Mouse (Mus musculus) kidney, embryonic 15.5 days (tissue): ENCODE measurements at regions not wholly inside any gene's neighbourhood (a gene's known extent, or its start where the extent isn't known, plus 50 kb on each side); places are given as distances from the start of the nearest gene placed in this dataset. TPM values are rescaled to one million over a fixed set of nuclear protein-coding genes. Genes with fewer than 3 reads are reported as not detected.

Experiments
- ATAC-seq: fragments of 200-750 bp; cut with Nextera tagmentation; replicated peaks from 2 replicates; pipeline ENCODE4 v1.8.0; 2017; ENCODE audit warnings: moderate TSS enrichment; ENCODE audit not compliant: low FRiP score
- H3K27ac ChIP-seq: fragments of 300-500 bp; sonication (generic); 2 replicates; pipeline ENCODE4 v1.5.1; 2015; ENCODE audit warnings: mild to moderate bottlenecking, inconsistent platforms
- H3K27me3 ChIP-seq: fragments of 300-500 bp; sonication (generic); 2 replicates; pipeline ENCODE4 v1.6.1; 2015; ENCODE audit warnings: inconsistent platforms
- H3K36me3 ChIP-seq: fragments of 300-500 bp; sonication (generic); 2 replicates; pipeline ENCODE4 v1.6.1; 2015; ENCODE audit warnings: inconsistent platforms
- H3K4me1 ChIP-seq: fragments of 300-500 bp; sonication (generic); 2 replicates; pipeline ENCODE4 v1.6.1; 2015; ENCODE audit warnings: inconsistent platforms
- H3K4me2 ChIP-seq: fragments of 300-500 bp; sonication (generic); 2 replicates; pipeline ENCODE4 v1.6.1; 2015; ENCODE audit warnings: moderate library complexity, mild to moderate bottlenecking, inconsistent platforms
- H3K4me3 ChIP-seq: fragments of 300-500 bp; sonication (generic); replicated peaks from 2 replicates; pipeline ENCODE4 v1.5.1; 2015; ENCODE audit warnings: mild to moderate bottlenecking, inconsistent platforms
- H3K9ac ChIP-seq: fragments of 300-500 bp; sonication (generic); 2 replicates; pipeline ENCODE4 v1.6.1; 2015; ENCODE audit warnings: mild to moderate bottlenecking, inconsistent platforms
- H3K9me3 ChIP-seq: fragments of 300-500 bp; sonication (generic); replicated peaks from 2 replicates; pipeline ENCODE4 v1.6.1; 2016; ENCODE audit warnings: inconsistent platforms
- WGBS: fragments of 180-500 bp; shearing (Covaris S2); methylation state at CpG from one replicate; pipeline ENCODE4 v1.1.7; 2015; ENCODE audit warnings: mixed read lengths; 5-methylcytosine and 5-hydroxymethylcytosine counted together
- microRNA counts: library from miRNA; unstranded; fragments of <30 nt; microRNA quantifications from one replicate; lab custom pipeline; 2016
- microRNA-seq: library from miRNA; unstranded; fragments of <30 nt; microRNA quantifications from one replicate; pipeline ENCODE4, GENCODE M21; 2016

GRCm38 (mm10) chr11:28649446-28649845 is 65.3 kb upstream of the Ccdc85a start:
- Histone ChIP-seq H3K4me1 (no peaks in the 10 kb centered on the region), H3K4me3 (no peak overlapping the region), H3K9ac (no peak overlapping the region), H3K4me2 (no peak overlapping the region), H3K27me3 (no peaks in the 10 kb centered on the region), H3K36me3 (no peaks in the 10 kb centered on the region), H3K9me3 (no peaks in the 10 kb centered on the region), H3K27ac (no peak overlapping the region)
- peak; percentile 58 for ATAC-seq
- 75% methylated on average over 7 of the region's 7 CpGs for WGBS

- H3K9ac ChIP-seq: no peak overlapping the region
- no peak; the same call in 1 of the 2 replicates for ATAC-seq
- no peak overlapping the region for H3K4me3 ChIP-seq
- no peaks in the 10 kb centered on the region for H3K9me3 ChIP-seq
- H3K4me1 ChIP-seq: no peaks in the 10 kb centered on the region
- H3K4me2 ChIP-seq: no peak overlapping the region
- H3K27me3 ChIP-seq: no peaks in the 10 kb centered on the region
- H3K27ac ChIP-seq: no peak overlapping the region
- H3K36me3 ChIP-seq: no peaks in the 10 kb centered on the region
- 39% methylated on average over 3 of the region's 3 CpGs for WGBS
Measured at GRCm38 (mm10) chr11:28648916-28649315, 64.8 kb upstream of the Ccdc85a start.

GRCm38 (mm10) chr11:28639081-28639480 is 55.0 kb upstream of the Ccdc85a start:
- no peak overlapping the region for H3K4me2 ChIP-seq
- H3K4me3 ChIP-seq: no peak overlapping the region
- H3K36me3 ChIP-seq: no peaks in the 10 kb centered on the region
- WGBS: 93% methylated on average over 1 of the region's 1 CpGs
- H3K9ac ChIP-seq: no peak overlapping the region
- no peaks in the 10 kb centered on the region for H3K27me3 ChIP-seq
- no peaks in the 10 kb centered on the region for H3K9me3 ChIP-seq
- no peak for ATAC-seq
- no peaks in the 10 kb centered on the region for H3K4me1 ChIP-seq
- H3K27ac ChIP-seq: no peak overlapping the region

- Histone ChIP-seq H3K4me3 (no peak overlapping the region), H3K4me1 (peaks cover 3% of the 10 kb centered on the region; the same call in 1 of the 2 replicates), H3K36me3 (no peaks in the 10 kb centered on the region), H3K4me2 (no peak overlapping the region), H3K27me3 (no peaks in the 10 kb centered on the region), H3K27ac (no peak overlapping the region), H3K9me3 (no peaks in the 10 kb centered on the region), H3K9ac (no peak overlapping the region)
- 12% methylated on average over 3 of the region's 3 CpGs for WGBS
- ATAC-seq: peak; percentile 74; the same call in 1 of the 2 replicates
Measured at GRCm38 (mm10) chr11:28636752-28637151, 52.6 kb upstream of the Ccdc85a start.

MicroRNA genes in the stretch of these regions (microRNA counts, 519-probe panel; counts per million panel counts)
- microRNA mmu-miR-216a (lab: Ali Mortazavi, UCI) (2,429 counts per million, percentile 38 among the panel's probes with 10 or more counts), microRNA mmu-miR-216b (lab: Ali Mortazavi, UCI) (31.7 counts per million), microRNA mmu-miR-217 (lab: Ali Mortazavi, UCI) (31.7 counts per million)

Small RNAs in the stretch of these regions (microRNA-seq; reads per million reads assigned to microRNA genes)
- not detected for gene Mir216a
- not detected for gene Mir216b
- not detected for gene Mir216c
- 3.1 reads per million, percentile 15 among the genes with 10 or more reads in this experiment for gene Mir217
